Mouse (Mus musculus): ENCODE measurements at regions not wholly inside any gene's neighbourhood (a gene's known extent, or its start where the extent isn't known, plus 50 kb on each side); places are given as distances from the start of the nearest gene placed in this dataset.

DNA sequence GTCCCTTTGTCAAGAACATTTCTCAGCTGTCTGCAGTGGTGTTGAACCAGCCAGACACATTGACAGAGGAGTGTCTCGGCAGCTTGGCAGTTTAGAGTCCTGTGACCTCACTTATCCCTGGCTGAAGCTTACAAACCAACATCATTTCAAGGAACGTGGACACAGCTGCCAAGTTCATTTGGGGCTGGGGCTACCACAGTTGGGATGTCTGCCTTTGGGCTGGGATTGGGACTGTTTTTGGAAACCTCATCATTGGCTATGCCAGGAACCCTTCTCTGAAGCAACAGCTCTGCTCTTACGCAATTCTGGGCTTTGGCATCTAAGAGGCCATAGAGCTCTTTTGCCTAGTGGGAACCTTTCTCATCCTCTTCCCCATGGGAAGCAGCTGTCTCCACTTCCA lies 200.4 kb downstream of the Gm15262 start:
- DNase-seq: no peak

DNA sequence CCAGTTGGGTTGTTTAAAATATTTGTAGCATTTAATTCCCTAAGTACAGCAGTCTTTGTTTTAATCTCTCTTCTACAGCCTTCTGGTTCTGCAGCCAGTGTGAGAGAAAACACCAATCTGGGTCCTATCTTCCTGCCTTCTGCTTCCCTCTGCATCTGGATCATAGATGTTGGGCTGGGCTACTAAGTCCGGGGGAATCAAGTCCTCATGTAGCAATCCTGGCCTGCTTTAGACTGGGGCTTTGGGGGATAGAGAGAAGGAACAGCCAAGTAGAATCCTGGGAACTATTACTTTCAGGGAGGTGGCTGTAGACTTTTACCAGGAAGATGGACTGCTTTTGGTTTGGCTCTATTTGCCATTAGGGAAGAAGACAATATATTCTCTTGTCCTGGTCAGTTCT lies 205.5 kb upstream of the Rai2 start:
- no peak for DNase-seq

DNA sequence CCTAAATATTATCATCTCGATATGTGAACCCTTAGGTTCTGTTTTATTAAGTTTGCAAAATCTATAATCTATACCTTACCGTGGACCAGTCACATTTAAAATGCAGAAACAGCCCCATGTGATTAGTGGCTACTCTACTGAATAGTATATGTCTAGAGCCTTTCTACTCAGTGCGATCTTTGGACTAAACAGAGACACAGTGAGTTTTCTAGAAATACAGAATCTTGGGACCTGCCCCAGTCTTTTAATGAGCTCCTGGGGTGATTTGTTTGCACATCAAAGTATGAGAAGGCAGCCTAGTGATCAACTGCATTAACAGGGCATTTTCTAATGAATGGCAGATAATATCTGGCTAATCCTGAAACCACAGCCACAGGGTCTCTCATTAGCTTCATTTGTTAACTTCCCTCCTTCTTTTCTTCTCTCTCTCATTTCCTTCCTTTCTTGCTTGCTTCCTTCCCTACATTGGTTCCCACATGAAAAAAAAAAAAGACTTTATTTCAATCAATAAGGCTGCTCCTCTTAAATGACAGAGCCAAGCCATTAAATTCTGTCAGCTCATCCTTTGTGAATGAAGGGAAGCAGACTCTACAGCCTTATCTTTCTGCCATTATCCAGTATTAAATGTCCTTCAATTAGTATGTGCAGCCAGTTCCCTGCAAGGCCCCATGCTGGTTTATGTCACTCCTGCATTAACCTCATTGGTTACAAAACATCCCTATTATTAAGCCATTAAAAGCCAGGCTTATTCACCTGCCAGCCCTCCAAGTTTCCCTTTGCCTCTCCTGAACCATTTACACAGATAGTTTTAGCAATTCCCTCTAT lies 193.2 kb upstream of the Rai2 start:
- DNase-seq: no peak

DNA sequence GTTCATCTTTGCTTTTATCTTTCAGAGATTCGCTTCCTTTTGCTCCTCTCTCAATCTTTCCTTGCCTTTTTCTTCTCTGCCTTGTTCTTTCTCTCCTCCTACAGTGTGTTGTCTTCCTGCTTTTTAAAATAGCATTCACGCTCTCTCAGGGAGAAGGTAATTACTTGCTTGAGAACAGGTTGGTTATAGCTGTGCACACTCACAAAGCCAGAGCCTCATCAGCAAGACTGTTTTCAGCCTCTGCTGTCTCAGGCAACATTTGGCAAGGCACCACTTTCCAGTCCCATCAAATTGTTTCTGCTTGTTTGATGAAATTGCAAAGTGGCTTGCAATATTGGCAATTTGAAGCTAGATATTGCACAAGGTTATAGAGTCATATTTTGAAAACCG lies 192.6 kb upstream of the Rai2 start:
- no peak for DNase-seq

- no peak for DNase-seq
These were observed 179.6 kb upstream of the Rai2 start for GRCm38 (mm10) chrX:161537290-161537689.

GRCm38 (mm10) chrX:161556896-161557295 lies 160.0 kb upstream of the Rai2 start:
- DNase-seq: no peak

GRCm38 (mm10) chrX:161558511-161558910 lies 158.4 kb upstream of the Rai2 start:
- no peak for DNase-seq

DNA sequence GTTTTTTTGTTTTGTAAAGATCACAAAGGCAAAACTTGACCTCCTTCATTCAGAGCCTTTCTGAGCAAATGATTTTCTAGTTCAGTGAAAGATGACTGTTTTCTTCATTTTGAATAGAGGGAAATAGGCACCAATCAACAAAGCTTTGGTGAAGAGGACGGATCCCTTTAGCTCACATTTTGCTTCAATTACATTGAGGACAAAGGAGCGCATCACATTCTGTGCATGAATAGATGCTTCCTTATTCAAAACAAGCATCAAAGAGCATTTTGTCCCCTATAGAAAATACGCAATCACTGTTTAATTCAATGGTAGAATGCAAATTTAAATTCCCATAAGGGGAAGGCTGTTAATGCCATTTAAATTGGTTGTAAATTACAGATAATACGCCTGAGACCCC lies 150.4 kb upstream of the Rai2 start:
- no peak for DNase-seq

DNA sequence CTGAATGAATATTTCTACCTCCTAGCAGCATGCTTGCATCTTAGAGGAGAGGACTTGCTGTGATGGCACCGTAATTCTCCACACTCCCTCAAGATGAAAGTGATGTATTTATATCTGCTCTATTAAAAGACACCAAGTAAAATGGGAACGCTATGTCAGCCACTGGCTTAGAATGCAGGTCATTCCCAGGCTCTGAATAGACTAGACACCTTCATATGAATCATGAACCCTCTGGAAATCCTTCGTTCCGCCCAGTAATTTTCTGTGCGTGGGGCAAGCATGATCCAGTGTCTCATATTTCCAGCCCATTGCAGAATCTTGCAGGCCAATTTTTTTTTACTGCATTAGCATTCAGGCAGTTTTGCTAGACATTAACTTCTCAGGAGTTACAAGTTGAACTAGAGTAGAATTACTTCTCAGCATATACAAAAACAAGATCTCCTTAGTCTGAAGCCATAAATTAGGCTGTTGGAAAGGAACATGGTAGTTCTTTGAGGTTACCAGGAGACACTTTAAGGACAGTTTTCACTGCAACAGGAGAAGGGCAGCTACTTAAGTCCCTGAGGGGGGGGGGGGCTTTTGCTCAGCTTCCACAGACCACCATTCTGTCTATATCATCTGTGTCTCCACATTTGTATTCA lies 134.7 kb upstream of the Rai2 start:
- peak; percentile 0 for DNase-seq

DNA sequence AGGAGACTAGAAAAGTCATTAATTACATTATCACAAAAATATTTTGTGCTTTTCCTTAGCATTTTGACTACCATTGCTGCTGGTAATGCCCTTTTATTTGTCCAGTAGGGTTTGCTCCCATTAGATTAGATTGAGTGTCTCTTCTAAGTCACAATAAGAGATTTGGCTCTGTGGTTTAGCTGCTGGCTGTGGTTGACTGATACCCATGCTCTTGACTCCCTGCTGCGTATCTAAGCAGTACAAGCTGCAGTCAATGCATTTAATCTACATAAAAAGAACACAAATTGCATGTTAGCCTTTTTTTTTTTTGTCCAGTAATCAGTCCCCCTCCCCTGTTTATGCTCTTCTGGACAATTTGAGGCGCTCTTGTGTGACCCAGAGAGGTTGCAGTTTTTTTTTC lies 133.0 kb upstream of the Rai2 start:
- DNase-seq: no peak

DNA sequence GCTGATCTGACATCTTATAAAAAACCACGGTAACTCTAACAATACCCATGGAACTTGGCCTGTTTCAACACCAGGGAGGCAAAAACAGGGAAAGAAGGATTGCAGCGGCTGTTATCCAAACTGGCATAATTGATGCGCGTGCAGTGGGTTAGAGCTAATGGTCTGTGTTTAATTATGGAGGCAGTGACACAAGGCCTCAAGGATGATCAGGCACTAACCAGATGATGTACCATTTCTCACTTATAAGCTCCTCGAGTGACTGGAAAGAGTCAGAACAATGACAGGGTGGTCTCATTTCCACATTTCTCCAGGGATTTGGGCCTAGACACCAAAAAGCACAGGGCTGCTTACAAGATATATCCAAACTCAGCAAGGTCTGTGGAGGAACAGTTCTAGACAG lies 83.0 kb upstream of the Rai2 start:
- no peak for DNase-seq

- DNase-seq: peak; percentile 0
These were observed 82.5 kb upstream of the Rai2 start for GRCm38 (mm10) chrX:161634342-161634741.

GRCm38 (mm10) chrX:161635678-161636077 lies 81.2 kb upstream of the Rai2 start:
- peak; percentile 0 for DNase-seq

GRCm38 (mm10) chrX:161653106-161653505 lies 63.8 kb upstream of the Rai2 start:
- DNase-seq: no peak

GRCm38 (mm10) chrX:161660106-161660505 lies 56.8 kb upstream of the Rai2 start:
- DNase-seq: peak; percentile 39

GRCm38 (mm10) chrX:161661936-161662335 lies 54.9 kb upstream of the Rai2 start:
- peak; percentile 3 for DNase-seq

All from kidney, postnatal 14 days (tissue).